Mouse (Mus musculus) liver, adult 2 months (tissue): ENCODE measurements around the gene Pyroxd2.
A peak's percentile ranks its signal among the peaks of the same experiment; 100 is the strongest.

Experiments used
- CTCF ChIP-seq: fragments of 200-500 bp; IDR thresholded peaks from 2 replicates; pipeline ENCODE4 v1.5.1; 2011; ENCODE audit warnings: low read depth, low read length, control low read depth
- POLR2A ChIP-seq: fragments of 200-500 bp; IDR thresholded peaks from 2 replicates; pipeline ENCODE4 v1.6.1; 2011; ENCODE audit warnings: low read length, control low read depth; ENCODE audit not compliant: insufficient read depth; ENCODE audit errors: extremely low read depth

GRCm38 (mm10) chr19:42776813-42777212 is 24.2 kb upstream of the Pyroxd2 start:
- peak; percentile 38; the same call in 1 of the 2 replicates for TF ChIP-seq CTCF
- TF ChIP-seq POLR2A: no peak
